ENCODE assay signal across 43 mouse cellular contexts in genomic region chr19:31887275-31887674, GRCm38 (mm10). TPM values are rescaled to one million over a fixed set of nuclear protein-coding genes. Genes with fewer than 3 reads are reported as not detected.
"Had no signal": no experiment of that assay in that cellular context is flagged by ENCODE, and none has a peak within 500 bp of the region (broad histone marks: within the 10 kb centered on the region; RNA-seq: fewer than 3 reads in every experiment).

No protein-coding gene starts in this region.

- H3K4me3 ChIP-seq: heart, embryonic 10.5 days; heart, embryonic 12.5 days; heart, embryonic 13.5 days; heart, embryonic 15.5 days; hindbrain, embryonic 10.5 days; hindbrain, embryonic 12.5 days; hindbrain, embryonic 13.5 days; hindbrain, embryonic 15.5 days; intestine, embryonic 15.5 days; kidney, embryonic 15.5 days; layer of hippocampus, adult 2 months had no signal

- H3K27me3 ChIP-seq: heart, embryonic 12.5 days; heart, embryonic 13.5 days; heart, embryonic 15.5 days; hindbrain, embryonic 12.5 days; hindbrain, embryonic 13.5 days; hindbrain, embryonic 15.5 days; intestine, embryonic 15.5 days; kidney, embryonic 15.5 days had no signal

- DNase-seq: heart, postnatal 10 days; heart, postnatal 14 days; heart, postnatal 36 days; heart, postnatal 4 days; kidney, adult 11 months; kidney, adult 18-20 months; kidney, adult 2 months; kidney, adult 8-10 months; kidney, adult 9 months; kidney, postnatal 10 days; kidney, postnatal 14 days; kidney, postnatal 25 days; kidney, postnatal 36 days; kidney, postnatal 4 days; layer of hippocampus, adult 9-11 months; layer of hippocampus, postnatal 36 days had no signal

- H3K27ac ChIP-seq: heart, embryonic 10.5 days; heart, embryonic 13.5 days; heart, embryonic 15.5 days; hindbrain, embryonic 10.5 days; hindbrain, embryonic 12.5 days; hindbrain, embryonic 13.5 days; hindbrain, embryonic 14.5 days; hindbrain, embryonic 15.5 days; hindbrain, postnatal 0 days; intestine, embryonic 15.5 days; kidney, embryonic 15.5 days; kidney, postnatal 0 days; layer of hippocampus, adult 2 months had no signal

- H3K4me1 ChIP-seq: heart, embryonic 12.5 days; heart, embryonic 15.5 days; hindbrain, embryonic 10.5 days; hindbrain, embryonic 12.5 days; hindbrain, embryonic 13.5 days; hindbrain, embryonic 15.5 days; kidney, embryonic 15.5 days had no signal

- H3K36me3 ChIP-seq: heart, embryonic 10.5 days; heart, embryonic 12.5 days; heart, embryonic 13.5 days; heart, embryonic 15.5 days; hindbrain, embryonic 10.5 days; hindbrain, embryonic 12.5 days; hindbrain, embryonic 13.5 days; hindbrain, embryonic 15.5 days; intestine, embryonic 15.5 days; kidney, embryonic 15.5 days had no signal

- H3K9ac ChIP-seq: heart, embryonic 12.5 days; heart, embryonic 13.5 days; heart, embryonic 15.5 days; hindbrain, embryonic 12.5 days; hindbrain, embryonic 13.5 days; hindbrain, embryonic 14.5 days; hindbrain, embryonic 15.5 days; intestine, embryonic 15.5 days; kidney, embryonic 15.5 days had no signal

RNA-seq across cellular contexts. Expression of gene A1cf, which starts 18.7 kb away (rescaled TPM):
- total RNA-seq: heart, postnatal 10 days; heart, postnatal 14 days; heart, postnatal 25 days; heart, postnatal 36 days; heart, postnatal 4 days; hindbrain, postnatal 0 days; layer of hippocampus, adult 18-20 months; layer of hippocampus, adult 2 months; layer of hippocampus, adult 8-10 months; layer of hippocampus, postnatal 10 days; layer of hippocampus, postnatal 14 days; layer of hippocampus, postnatal 25 days; layer of hippocampus, postnatal 36 days; left cerebral cortex, adult 18-20 months had no signal
- polyA plus RNA-seq: heart, embryonic 14.5 days; heart, embryonic 15.5 days; heart, embryonic 16.5 days; heart, postnatal 0 days; hindbrain, embryonic 10.5 days; hindbrain, embryonic 11.5 days; hindbrain, embryonic 12.5 days; hindbrain, embryonic 13.5 days; hindbrain, embryonic 14.5 days; hindbrain, embryonic 15.5 days; hindbrain, embryonic 16.5 days; hindbrain, postnatal 0 days; inflammation-experienced regulatory T-cells, adult 6 months had no signal
